Mouse (Mus musculus): ENCODE results near the gene Gpr61. TPM values are rescaled to one million over a fixed set of nuclear protein-coding genes. Genes with fewer than 3 reads are reported as not detected.

Gpr61 gene
- polyA plus RNA-seq, 1 experiment from 2014 or later: not detected

GRCm38 (mm10) chr3:108145534-108146445 lies 8.9 kb downstream of the Gpr61 start, which contains the start of gene Gnai3:
Gene Gnai3, minus strand, starts transcription at chr3:108146146.
- Histone ChIP-seq H3K27ac (peak within 1 kb of the TSS; percentile 98), H3K4me2 (peak within 1 kb of the TSS; percentile 92), H3K27me3 (no peaks in the 10 kb centered on the region), H3K4me3 (replicated peaks) (peak within 1 kb of the TSS; percentile 100), H3K36me3 (peaks cover 10% of the 10 kb centered on the region), H3K9me3 (replicated peaks) (no peaks in the 10 kb centered on the region), H3K4me1 (replicated peaks) (peaks cover 52% of the 10 kb centered on the region), H3K9ac (peak within 1 kb of the TSS; percentile 98)
- DNase-seq (peak; percentile 86), ATAC-seq (ENCODE audit: low read depth) (peak; percentile 95)
- under 1% methylated on average over 63 of the region's 63 CpGs for WGBS (ENCODE audit: insufficient replicate concordance)

- Histone ChIP-seq H3K27me3 (no peaks in the 10 kb centered on the region), H3K9me3 (replicated peaks) (no peaks in the 10 kb centered on the region), H3K36me3 (peaks cover 35% of the 10 kb centered on the region), H3K9ac (no peak overlapping the region), H3K4me2 (no peak overlapping the region), H3K4me1 (replicated peaks) (peaks cover 64% of the 10 kb centered on the region), H3K27ac (no peak overlapping the region), H3K4me3 (replicated peaks) (no peak overlapping the region)
- no peak for ATAC-seq (ENCODE audit: low read depth)
- 75% methylated on average over 4 of the region's 4 CpGs for WGBS (ENCODE audit: insufficient replicate concordance)
- no peak for DNase-seq
These were observed 13.9 kb downstream of the Gpr61 start for GRCm38 (mm10) chr3:108140786-108141185.

GRCm38 (mm10) chr3:108139113-108139512 lies 15.6 kb downstream of the Gpr61 start:
- no peak overlapping the region for H3K27ac ChIP-seq
- H3K4me2 ChIP-seq: no peak overlapping the region
- WGBS (ENCODE audit: insufficient replicate concordance): 53% methylated on average over 1 of the region's 1 CpGs
- H3K36me3 ChIP-seq: peaks cover 35% of the 10 kb centered on the region
- H3K4me3 ChIP-seq (replicated peaks): no peak overlapping the region
- H3K27me3 ChIP-seq: no peaks in the 10 kb centered on the region
- H3K9ac ChIP-seq: no peak overlapping the region
- ATAC-seq (ENCODE audit: low read depth): no peak
- peaks cover 67% of the 10 kb centered on the region for H3K4me1 ChIP-seq (replicated peaks)
- no peak for DNase-seq
- H3K9me3 ChIP-seq (replicated peaks): no peaks in the 10 kb centered on the region

GRCm38 (mm10) chr3:108134701-108135100 lies 20.0 kb downstream of the Gpr61 start:
- Histone ChIP-seq H3K9ac (no peak overlapping the region), H3K27ac (no peak overlapping the region; the same call in 1 of the 2 replicates), H3K4me1 (replicated peaks) (peaks cover 74% of the 10 kb centered on the region), H3K36me3 (peaks cover 14% of the 10 kb centered on the region), H3K27me3 (no peaks in the 10 kb centered on the region), H3K4me2 (no peak overlapping the region), H3K4me3 (replicated peaks) (no peak overlapping the region), H3K9me3 (replicated peaks) (no peaks in the 10 kb centered on the region)
- DNase-seq: no peak
- 48% methylated on average over 11 of the region's 11 CpGs for WGBS (ENCODE audit: insufficient replicate concordance)
- ATAC-seq (ENCODE audit: low read depth): no peak

GRCm38 (mm10) chr3:108132484-108132883 lies 22.2 kb downstream of the Gpr61 start:
- H3K4me1 ChIP-seq (replicated peaks): peaks cover 82% of the 10 kb centered on the region
- 81% methylated on average over 1 of the region's 1 CpGs for WGBS (ENCODE audit: insufficient replicate concordance)

GRCm38 (mm10) chr3:108131821-108132220 lies 22.9 kb downstream of the Gpr61 start:
- no peaks in the 10 kb centered on the region for H3K27me3 ChIP-seq
- peak overlapping the region; percentile 36 for H3K9ac ChIP-seq
- 68% methylated on average over 1 of the region's 1 CpGs for WGBS (ENCODE audit: insufficient replicate concordance)
- H3K27ac ChIP-seq: peak overlapping the region; percentile 49
- H3K36me3 ChIP-seq: peaks cover 2% of the 10 kb centered on the region
- no peak overlapping the region for H3K4me2 ChIP-seq
- peaks cover 85% of the 10 kb centered on the region for H3K4me1 ChIP-seq (replicated peaks)
- no peak overlapping the region for H3K4me3 ChIP-seq (replicated peaks)
- DNase-seq (no peak), ATAC-seq (ENCODE audit: low read depth) (no peak)
- no peaks in the 10 kb centered on the region for H3K9me3 ChIP-seq (replicated peaks)

More at GRCm38 (mm10) chr3:108132484-108132883, 22.2 kb downstream of the Gpr61 start:
- H3K27ac ChIP-seq: 0 out of 2 replicates have a peak overlapping the region, but pooled peaks have one; percentile 49
- no peaks in the 10 kb centered on the region for H3K9me3 ChIP-seq (replicated peaks)
- H3K36me3 ChIP-seq: peaks cover 9% of the 10 kb centered on the region
- H3K9ac ChIP-seq: no peak overlapping the region
- no peaks in the 10 kb centered on the region for H3K27me3 ChIP-seq
- no peak for DNase-seq
- no peak overlapping the region for H3K4me2 ChIP-seq
- no peak for ATAC-seq (ENCODE audit: low read depth)
- no peak overlapping the region for H3K4me3 ChIP-seq (replicated peaks)

- H3K4me1 ChIP-seq (replicated peaks): peaks cover 89% of the 10 kb centered on the region
- WGBS (ENCODE audit: insufficient replicate concordance): 82% methylated on average over 5 of the region's 5 CpGs
- no peak overlapping the region for H3K4me3 ChIP-seq (replicated peaks)
- no peaks in the 10 kb centered on the region for H3K9me3 ChIP-seq (replicated peaks)
- H3K36me3 ChIP-seq: no peaks in the 10 kb centered on the region
- DNase-seq: no peak
- H3K4me2 ChIP-seq: peak overlapping the region; percentile 10
- ATAC-seq (ENCODE audit: low read depth): no peak
- H3K27ac ChIP-seq: peak overlapping the region; percentile 49
- H3K27me3 ChIP-seq: no peaks in the 10 kb centered on the region
- 0 out of 2 replicates have a peak overlapping the region, but pooled peaks have one; percentile 6 for H3K9ac ChIP-seq
These were observed 23.5 kb downstream of the Gpr61 start for GRCm38 (mm10) chr3:108131216-108131615.

- WGBS (ENCODE audit: insufficient replicate concordance): 27% methylated on average over 4 of the region's 4 CpGs
- Histone ChIP-seq H3K9ac (peak overlapping the region; percentile 46), H3K4me2 (peak overlapping the region; percentile 53), H3K4me1 (replicated peaks) (peaks cover 92% of the 10 kb centered on the region), H3K4me3 (replicated peaks) (0 out of 2 replicates have a peak overlapping the region, but pooled peaks have one; percentile 2), H3K9me3 (replicated peaks) (no peaks in the 10 kb centered on the region), H3K27me3 (no peaks in the 10 kb centered on the region), H3K27ac (peak overlapping the region; percentile 84), H3K36me3 (0 out of 2 replicates have a peak, but pooled peaks cover 1% of the 10 kb centered on the region)
- ATAC-seq (ENCODE audit: low read depth) (peak; percentile 85), DNase-seq (no peak)
These were observed 24.9 kb downstream of the Gpr61 start for GRCm38 (mm10) chr3:108129804-108130203.

GRCm38 (mm10) chr3:108129367-108129766 lies 25.3 kb downstream of the Gpr61 start:
- 36% methylated on average over 4 of the region's 4 CpGs for WGBS (ENCODE audit: insufficient replicate concordance)
- H3K9me3 ChIP-seq (replicated peaks): no peaks in the 10 kb centered on the region
- peaks cover 92% of the 10 kb centered on the region for H3K4me1 ChIP-seq (replicated peaks)
- ATAC-seq (ENCODE audit: low read depth) (peak; percentile 86), DNase-seq (peak; percentile 32)
- no peaks in the 10 kb centered on the region for H3K27me3 ChIP-seq
- H3K4me3 ChIP-seq (replicated peaks): no peak overlapping the region
- peak overlapping the region; percentile 46 for H3K9ac ChIP-seq
- H3K36me3 ChIP-seq: 0 out of 2 replicates have a peak, but pooled peaks cover 4% of the 10 kb centered on the region
- H3K27ac ChIP-seq: peak overlapping the region; percentile 84
- H3K4me2 ChIP-seq: peak overlapping the region; percentile 53

- peaks cover 6% of the 10 kb centered on the region for H3K36me3 ChIP-seq
- ATAC-seq (ENCODE audit: low read depth) (no peak), DNase-seq (no peak)
- peak overlapping the region; percentile 46 for H3K9ac ChIP-seq
- peak overlapping the region; percentile 53 for H3K4me2 ChIP-seq
- peak overlapping the region; percentile 84 for H3K27ac ChIP-seq
- H3K4me3 ChIP-seq (replicated peaks): no peak overlapping the region
- H3K4me1 ChIP-seq (replicated peaks): peaks cover 91% of the 10 kb centered on the region
- H3K9me3 ChIP-seq (replicated peaks): no peaks in the 10 kb centered on the region
- H3K27me3 ChIP-seq: no peaks in the 10 kb centered on the region
- WGBS (ENCODE audit: insufficient replicate concordance): 61% methylated on average over 5 of the region's 5 CpGs
These were observed 26.2 kb downstream of the Gpr61 start for GRCm38 (mm10) chr3:108128520-108128919.

- Histone ChIP-seq H3K9me3 (replicated peaks) (no peaks in the 10 kb centered on the region), H3K27me3 (no peaks in the 10 kb centered on the region), H3K4me2 (no peak overlapping the region), H3K9ac (no peak overlapping the region), H3K27ac (no peak overlapping the region), H3K4me1 (replicated peaks) (peaks cover 79% of the 10 kb centered on the region), H3K4me3 (replicated peaks) (no peak overlapping the region), H3K36me3 (peaks cover 22% of the 10 kb centered on the region)
- ATAC-seq (ENCODE audit: low read depth) (no peak), DNase-seq (no peak)
- WGBS (ENCODE audit: insufficient replicate concordance): 86% methylated on average over 3 of the region's 3 CpGs
These were observed 28.4 kb downstream of the Gpr61 start for GRCm38 (mm10) chr3:108126327-108126726.

All from liver, embryonic 13.5 days (tissue).